Mouse (Mus musculus) liver, adult 2 months (tissue): ENCODE results near the gene Olfr557. TPM values are rescaled to one million over a fixed set of nuclear protein-coding genes. Genes with fewer than 3 reads are reported as not detected.
A peak's percentile ranks its signal among the peaks of the same experiment; 100 is the strongest.

Source experiments
- DNase-seq: peaks from one replicate; pipeline ENCODE4 v3.0.0-alpha.2; 2011; ENCODE audit warnings: low read depth, low spot score; ENCODE audit errors: extremely low read depth
- H3K27ac ChIP-seq: fragments of 200-500 bp; replicated peaks from 2 replicates; pipeline ENCODE4 v1.5.1; 2012; ENCODE audit warnings: low read depth, mild to moderate bottlenecking, control low read depth, inconsistent platforms, low read length; ENCODE audit not compliant: insufficient read depth
- H3K27me3 ChIP-seq: fragments of 200-500 bp; 2 replicates; pipeline ENCODE4 v1.6.1; 2012; ENCODE audit warnings: mild to moderate bottlenecking, moderate library complexity, low read length, inconsistent platforms; ENCODE audit not compliant: control insufficient read depth, insufficient read depth
- H3K36me3 ChIP-seq: fragments of 200-500 bp; 2 replicates; pipeline ENCODE4 v1.6.1; 2012; ENCODE audit warnings: low read length, inconsistent platforms; ENCODE audit not compliant: control insufficient read depth, insufficient read depth
- H3K4me1 ChIP-seq: fragments of 200-500 bp; 2 replicates; pipeline ENCODE4 v1.6.1; 2011; ENCODE audit warnings: low read length; ENCODE audit not compliant: control insufficient read depth, insufficient read depth
- H3K4me3 ChIP-seq: fragments of 200-500 bp; 2 replicates; pipeline ENCODE4 v1.5.1; 2011; ENCODE audit warnings: low read depth, mild to moderate bottlenecking, control low read depth, low read length, moderate library complexity; ENCODE audit not compliant: insufficient read depth
- H3K79me2 ChIP-seq: fragments of 200-500 bp; 2 replicates; pipeline ENCODE4 v1.6.1; 2012; ENCODE audit warnings: inconsistent platforms, mild to moderate bottlenecking, low read length, moderate library complexity; ENCODE audit not compliant: control insufficient read depth, insufficient read depth
- H3K9ac ChIP-seq: fragments of 200-500 bp; 2 replicates; pipeline ENCODE4 v1.6.1; 2012; ENCODE audit warnings: low read depth, mild to moderate bottlenecking, control low read depth, inconsistent platforms, low read length
- CTCF ChIP-seq: fragments of 200-500 bp; IDR thresholded peaks from 2 replicates; pipeline ENCODE4 v1.5.1; 2011; ENCODE audit warnings: low read depth, low read length, control low read depth
- POLR2A ChIP-seq: fragments of 200-500 bp; IDR thresholded peaks from 2 replicates; pipeline ENCODE4 v1.6.1; 2011; ENCODE audit warnings: low read length, control low read depth; ENCODE audit not compliant: insufficient read depth; ENCODE audit errors: extremely low read depth
- WGBS: fragments of 180-500 bp; shearing (Covaris S2); methylation state at CpG from one replicate; pipeline ENCODE4 v1.1.7; 2018; 5-methylcytosine and 5-hydroxymethylcytosine counted together
- polyA plus RNA-seq: library from polyadenylated mRNA; depleted of rRNA; stranded (reverse); fragments of >200 nt; gene quantifications from 2 replicates; pipeline ENCODE4 v1.2.3, GENCODE M21; 2012; rRNA removed
- total RNA-seq: library from RNA; depleted of rRNA; stranded (reverse); fragments of >200 nt; gene quantifications from 2 replicates; pipeline ENCODE4 v1.2.3, GENCODE M21; 2014; rRNA removed

Olfr557 gene
- total RNA-seq (not detected in 2 replicates), polyA plus RNA-seq (not detected in 2 replicates)

DNA sequence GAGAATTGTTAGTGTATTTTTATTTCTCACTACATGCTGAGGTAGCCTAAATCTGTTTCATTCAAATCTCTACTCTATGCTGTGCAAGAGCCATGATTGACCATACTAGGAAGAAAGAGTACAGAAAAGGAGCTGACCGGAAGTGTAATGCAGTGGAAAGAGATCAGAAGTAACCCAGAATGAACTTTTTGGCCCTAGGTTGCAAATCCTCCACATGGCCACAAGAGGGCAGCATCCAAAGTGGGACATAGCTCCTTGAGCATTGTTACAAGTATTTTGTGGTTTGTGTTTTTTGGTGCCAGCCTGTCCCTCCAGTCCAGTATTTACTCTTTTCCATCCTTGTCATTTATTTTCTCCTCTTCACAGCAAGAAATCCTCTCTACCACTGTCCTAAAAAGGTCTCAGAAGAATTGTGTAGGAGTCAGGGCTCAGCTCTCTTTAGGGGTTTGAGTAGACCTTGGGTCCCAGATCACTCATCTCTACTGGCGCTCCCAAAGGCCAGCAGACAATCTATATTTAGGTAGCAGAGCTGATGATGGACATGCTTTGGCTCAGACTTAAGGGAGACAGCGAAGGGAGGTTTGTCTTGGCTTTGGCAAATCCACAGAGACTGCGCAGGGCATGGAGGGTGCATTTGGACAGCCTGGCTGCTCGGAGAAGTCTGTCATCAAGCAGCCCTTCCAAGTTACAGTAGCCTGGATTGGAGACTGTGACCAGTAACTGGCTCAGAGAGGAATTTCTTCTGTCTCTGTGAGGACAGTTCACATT is at the start of gene Olfr557:
Olfr557 (plus strand) TSS at position 553 of the 768 bp plus-strand sequence.
- Histone ChIP-seq H3K9ac (no peak within 1 kb of the TSS), H3K4me3 (no peak within 1 kb of the TSS), H3K27ac (no peak within 1 kb of the TSS), H3K36me3 (no peaks in the 10 kb centered on the region), H3K79me2 (no peaks in the 10 kb centered on the region), H3K4me1 (no peaks in the 10 kb centered on the region), H3K27me3 (peaks cover 4% of the 10 kb centered on the region; the same call in 1 of the 2 replicates)
- DNase-seq, result peak; percentile 39
- TF ChIP-seq CTCF, result peak; percentile 76
- no peak for TF ChIP-seq POLR2A
- 71% methylated on average over 5 of the region's 5 CpGs for WGBS

GRCm38 (mm10) chr7:102658523-102658922 is 37.2 kb upstream of the Olfr557 start, which contains the start of gene Olfr555:
Gene Olfr555, plus strand, starts transcription at chr7:102658823.
- TF ChIP-seq CTCF (no peak), POLR2A (no peak)
- no peaks in the 10 kb centered on the region for H3K4me1 ChIP-seq
- WGBS, result 74% methylated on average over 1 of the region's 1 CpGs

GRCm38 (mm10) chr7:102664599-102664998 is 31.1 kb upstream of the Olfr557 start, which contains the start of gene Olfr556:
Gene Olfr556, plus strand, starts transcription at chr7:102664899.
- Histone ChIP-seq H3K4me1 (no peaks in the 10 kb centered on the region), H3K9ac (no peak within 1 kb of the TSS), H3K27me3 (no peaks in the 10 kb centered on the region), H3K27ac (no peak within 1 kb of the TSS), H3K36me3 (no peaks in the 10 kb centered on the region), H3K79me2 (no peaks in the 10 kb centered on the region), H3K4me3 (no peak within 1 kb of the TSS)
- no peak for DNase-seq
- TF ChIP-seq POLR2A (no peak), CTCF (no peak)
- 65% methylated on average over 3 of the region's 3 CpGs for WGBS

More at GRCm38 (mm10) chr7:102658523-102658922, 37.2 kb upstream of the Olfr557 start, which contains the start of gene Olfr555:
- H3K27me3 ChIP-seq, result no peaks in the 10 kb centered on the region
- H3K9ac ChIP-seq, result no peak within 1 kb of the TSS
- no peaks in the 10 kb centered on the region for H3K36me3 ChIP-seq
- H3K4me3 ChIP-seq, result no peak within 1 kb of the TSS
- H3K79me2 ChIP-seq, result no peaks in the 10 kb centered on the region
- DNase-seq, result no peak
- H3K27ac ChIP-seq, result no peak within 1 kb of the TSS

DNA sequence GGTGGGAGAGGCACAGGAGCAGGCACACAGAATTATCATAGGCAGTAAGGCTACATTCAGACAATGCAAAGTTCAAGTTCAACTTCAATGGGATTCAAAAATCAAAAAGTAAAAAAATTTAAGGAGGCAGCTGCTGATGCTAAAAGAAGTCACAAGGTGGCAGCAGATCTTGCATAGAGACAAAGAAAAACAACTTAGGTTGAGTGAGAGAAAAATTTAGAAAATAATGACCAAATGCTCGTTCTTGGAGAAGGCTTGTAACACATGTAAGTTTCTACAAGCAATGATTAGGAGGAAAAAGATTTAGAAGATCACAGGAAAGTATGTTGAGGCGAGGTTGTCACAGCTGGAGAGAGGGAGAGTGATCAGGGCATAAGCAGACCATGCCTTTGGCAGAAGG is 30.3 kb upstream of the Olfr557 start:
- Histone ChIP-seq H3K27me3 (no peaks in the 10 kb centered on the region), H3K79me2 (no peaks in the 10 kb centered on the region), H3K4me1 (no peaks in the 10 kb centered on the region), H3K27ac (no peak overlapping the region), H3K9ac (no peak overlapping the region), H3K4me3 (no peak overlapping the region), H3K36me3 (no peaks in the 10 kb centered on the region)
- no peak for DNase-seq
- no peak for TF ChIP-seq CTCF
- TF ChIP-seq POLR2A, result no peak
- 39% methylated on average over 2 of the region's 2 CpGs for WGBS

- DNase-seq, result no peak
- H3K4me3 ChIP-seq, result no peak overlapping the region
- no peak overlapping the region for H3K9ac ChIP-seq
- H3K27me3 ChIP-seq, result no peaks in the 10 kb centered on the region
- TF ChIP-seq CTCF (no peak), POLR2A (no peak)
- 75% methylated on average over 2 of the region's 2 CpGs for WGBS
- H3K4me1 ChIP-seq, result no peaks in the 10 kb centered on the region
- H3K79me2 ChIP-seq, result no peaks in the 10 kb centered on the region
- H3K36me3 ChIP-seq, result no peaks in the 10 kb centered on the region
- no peak overlapping the region for H3K27ac ChIP-seq
Measured at GRCm38 (mm10) chr7:102676225-102676624, 19.5 kb upstream of the Olfr557 start.

DNA sequence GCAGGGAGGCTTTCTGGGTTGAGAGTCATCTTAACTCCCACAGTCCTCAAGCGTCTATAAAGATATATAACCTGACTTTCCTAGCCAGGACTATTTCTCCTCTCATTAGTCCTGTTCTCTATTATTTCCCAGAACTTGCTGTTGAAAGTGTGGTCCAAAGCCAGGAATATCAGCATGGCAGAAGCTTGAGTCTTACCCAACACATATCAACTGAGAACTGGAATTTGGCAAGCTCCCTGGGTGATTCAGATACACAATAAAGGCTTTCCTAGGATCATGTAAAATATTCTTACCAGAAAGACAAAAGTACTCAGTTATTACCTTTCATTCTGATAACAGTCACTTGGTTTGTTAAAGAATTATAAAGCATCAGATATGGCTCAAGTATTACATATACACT is 13.8 kb upstream of the Olfr557 start:
- no peak for TF ChIP-seq CTCF
- TF ChIP-seq POLR2A, result no peak
- DNase-seq, result no peak
- Histone ChIP-seq H3K4me1 (no peaks in the 10 kb centered on the region), H3K4me3 (no peak overlapping the region), H3K27ac (no peak overlapping the region), H3K36me3 (no peaks in the 10 kb centered on the region), H3K9ac (no peak overlapping the region), H3K79me2 (no peaks in the 10 kb centered on the region), H3K27me3 (no peaks in the 10 kb centered on the region)
- 87% methylated on average over 1 of the region's 1 CpGs for WGBS
